Mouse (Mus musculus): ENCODE data around the gene Lrrk1.

GRCm38 (mm10) chr7:66300680-66301079, 87.5 kb downstream of the Lrrk1 start:
- no peak for TF ChIP-seq POLR2A (IDR thresholded peaks at IDR 0.05; ENCODE audit: extremely low read depth, insufficient read depth, low read length)
- TF ChIP-seq CTCF (IDR thresholded peaks at IDR 0.05; ENCODE audit: low read depth, low read length) = peak; percentile 87
